Mouse (Mus musculus): ENCODE results near the gene Satb1.

DNA sequence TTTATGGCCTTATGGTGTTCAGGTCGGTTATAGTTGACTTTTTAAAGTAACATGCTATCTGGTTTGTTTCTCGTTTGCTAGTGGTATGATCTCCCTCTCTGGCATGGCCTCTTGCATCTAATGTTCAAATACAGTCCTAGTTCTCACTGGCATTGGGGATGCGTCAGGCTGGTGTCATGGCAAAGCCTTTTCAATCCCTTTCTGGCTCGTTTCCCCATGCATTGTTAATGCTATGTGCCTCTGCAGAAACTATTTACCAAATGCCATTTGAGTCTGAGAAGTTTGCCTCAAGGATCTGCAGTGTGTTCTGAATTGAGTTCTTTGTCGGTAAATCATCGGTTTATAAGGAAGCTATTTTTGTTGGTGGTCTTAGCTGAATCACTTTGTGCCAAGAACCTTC, 137.4 kb downstream of the Satb1 start:
- TF ChIP-seq E2F4 (IDR thresholded peaks at IDR 0.05; ENCODE audit: insufficient read depth) (no peak), USF1 (IDR thresholded peaks at IDR 0.05; ENCODE audit: low read depth) (no peak), POLR2A (IDR thresholded peaks at IDR 0.05; ENCODE audit: insufficient read length, low read depth) (no peak), TCF12 (IDR thresholded peaks at IDR 0.05; ENCODE audit: insufficient read depth, poor library complexity, severe bottlenecking) (no peak), MYOD1 (IDR thresholded peaks at IDR 0.05; ENCODE audit: control insufficient read depth in 1 of 3, insufficient read length in 2 of 3, low read depth in 2 of 3) (no peak), MYOG (IDR thresholded peaks at IDR 0.05; ENCODE audit: control insufficient read depth in 1 of 3, insufficient read depth in 1 of 3, insufficient read length in 2 of 3, low read depth in 2 of 3) (no peak), POLR2AphosphoS2 (IDR thresholded peaks at IDR 0.05; ENCODE audit: insufficient read length, low read depth) (no peak), CEBPB (IDR thresholded peaks at IDR 0.05; ENCODE audit: insufficient read depth, poor library complexity, severe bottlenecking) (no peak), TCF3 (IDR thresholded peaks at IDR 0.05; ENCODE audit: insufficient read length, low read depth) (no peak), MAX (IDR thresholded peaks at IDR 0.05; ENCODE audit: low read depth) (no peak)

Data from myocyte (in vitro differentiated cells).